Mouse (Mus musculus) stomach, embryonic 14.5 days (tissue): ENCODE measurements around the gene Trim40. TPM values are rescaled to one million over a fixed set of nuclear protein-coding genes. Genes with fewer than 3 reads are reported as not detected.
A peak's percentile ranks its signal among the peaks of the same experiment; 100 is the strongest.

Source experiments
- ATAC-seq: fragments of 200-750 bp; cut with Nextera tagmentation; 2 replicates; pipeline ENCODE4 v1.8.0; 2017; ENCODE audit warnings: low read depth, moderate TSS enrichment; ENCODE audit not compliant: insufficient number of reproducible peaks, insufficient read depth, low FRiP score
- H3K27ac ChIP-seq: fragments of 300-500 bp; sonication (generic); 2 replicates; pipeline ENCODE4 v1.5.1; 2014; ENCODE audit warnings: mild to moderate bottlenecking, low read length, moderate library complexity, mixed read lengths
- H3K27me3 ChIP-seq: fragments of 300-500 bp; sonication (generic); 2 replicates; pipeline ENCODE4 v1.6.1; 2014; ENCODE audit warnings: low read length, control low read depth, mixed read lengths; ENCODE audit not compliant: control insufficient read depth, insufficient read depth
- H3K36me3 ChIP-seq: fragments of 300-500 bp; sonication (generic); 2 replicates; pipeline ENCODE4 v1.6.1; 2014; ENCODE audit warnings: mild to moderate bottlenecking, control low read depth, low read length, moderate library complexity, mixed read lengths; ENCODE audit not compliant: control insufficient read depth, insufficient read depth
- H3K4me1 ChIP-seq: fragments of 300-500 bp; sonication (generic); 2 replicates; pipeline ENCODE4 v1.6.1; 2014; ENCODE audit warnings: low read length, control low read depth, mixed read lengths; ENCODE audit not compliant: control insufficient read depth, insufficient read depth
- H3K4me2 ChIP-seq: fragments of 300-500 bp; sonication (generic); replicated peaks from 2 replicates; pipeline ENCODE4 v1.6.1; 2014; ENCODE audit warnings: low read depth, low read length, control low read depth
- H3K4me3 ChIP-seq: fragments of 300-500 bp; sonication (generic); 2 replicates; pipeline ENCODE4 v1.5.1; 2014; ENCODE audit warnings: low read depth, low read length, control low read depth
- H3K9ac ChIP-seq: fragments of 300-500 bp; sonication (generic); replicated peaks from 2 replicates; pipeline ENCODE4 v1.6.1; 2014; ENCODE audit warnings: low read depth, mild to moderate bottlenecking, control low read depth, low read length, moderate library complexity, mixed read lengths
- H3K9me3 ChIP-seq: fragments of 300-500 bp; sonication (generic); 2 replicates; pipeline ENCODE4 v1.6.1; 2016; ENCODE audit warnings: low read depth, low read length, control low read depth; ENCODE audit not compliant: control insufficient read depth
- WGBS: fragments of 180-500 bp; shearing (Covaris S2); extraction: QIAGEN DNeasy Blood & Tissue Kit; methylation state at CpG from one replicate; pipeline ENCODE4 v1.1.7; 2014; 5-methylcytosine and 5-hydroxymethylcytosine counted together
- polyA plus RNA-seq: library from polyadenylated mRNA; unstranded; fragments of >200 nt; fragmentation: Nextera tagmentation; extraction: Ambion mirVana; gene quantifications from 2 replicates; pipeline ENCODE4 v1.2.1, GENCODE M21; 2014

Gene Trim40
- polyA plus RNA-seq, 1 experiment from 2014 or later = not detected

GRCm38 (mm10) chr17:36922715-36923114 lies 32.8 kb upstream of the Trim40 start:
- Histone ChIP-seq H3K27ac (no peak overlapping the region), H3K4me3 (no peak overlapping the region), H3K36me3 (no peaks in the 10 kb centered on the region), H3K9me3 (no peaks in the 10 kb centered on the region), H3K4me2 (no peak overlapping the region), H3K27me3 (no peaks in the 10 kb centered on the region), H3K9ac (no peak overlapping the region), H3K4me1 (no peaks in the 10 kb centered on the region)
- 79% methylated on average over 4 of the region's 4 CpGs for WGBS
- ATAC-seq = no peak

- H3K4me1 ChIP-seq = no peaks in the 10 kb centered on the region
- no peak overlapping the region for H3K9ac ChIP-seq
- no peak overlapping the region for H3K4me2 ChIP-seq
- WGBS = 46% methylated on average over 15 of the region's 15 CpGs
- H3K9me3 ChIP-seq = no peaks in the 10 kb centered on the region
- no peak overlapping the region for H3K4me3 ChIP-seq
- H3K27ac ChIP-seq = no peak overlapping the region
- H3K36me3 ChIP-seq = no peaks in the 10 kb centered on the region
- no peaks in the 10 kb centered on the region for H3K27me3 ChIP-seq
- ATAC-seq = peak; percentile 65; the same call in 1 of the 2 replicates
Measured at GRCm38 (mm10) chr17:36920239-36920638, 30.3 kb upstream of the Trim40 start.

GRCm38 (mm10) chr17:36915076-36915475 lies 25.2 kb upstream of the Trim40 start:
- no peaks in the 10 kb centered on the region for H3K9me3 ChIP-seq
- no peak overlapping the region for H3K4me2 ChIP-seq
- WGBS = 15% methylated on average over 9 of the region's 9 CpGs
- H3K27ac ChIP-seq = no peak overlapping the region
- H3K9ac ChIP-seq = no peak overlapping the region
- no peak for ATAC-seq
- no peaks in the 10 kb centered on the region for H3K36me3 ChIP-seq
- H3K27me3 ChIP-seq = no peaks in the 10 kb centered on the region
- H3K4me1 ChIP-seq = no peaks in the 10 kb centered on the region
- H3K4me3 ChIP-seq = no peak overlapping the region

- no peak for ATAC-seq
- WGBS = 21% methylated on average over 2 of the region's 2 CpGs
- Histone ChIP-seq H3K27ac (no peak overlapping the region), H3K4me3 (no peak overlapping the region), H3K4me2 (no peak overlapping the region), H3K36me3 (no peaks in the 10 kb centered on the region), H3K9me3 (no peaks in the 10 kb centered on the region), H3K4me1 (no peaks in the 10 kb centered on the region), H3K9ac (no peak overlapping the region), H3K27me3 (no peaks in the 10 kb centered on the region)
Measured at GRCm38 (mm10) chr17:36914108-36914507, 24.2 kb upstream of the Trim40 start.

- H3K4me3 ChIP-seq = no peak overlapping the region
- H3K36me3 ChIP-seq = no peaks in the 10 kb centered on the region
- no peaks in the 10 kb centered on the region for H3K27me3 ChIP-seq
- no peak overlapping the region for H3K27ac ChIP-seq
- H3K4me2 ChIP-seq = no peak overlapping the region
- no peak overlapping the region for H3K9ac ChIP-seq
- WGBS = 56% methylated on average over 2 of the region's 2 CpGs
- H3K4me1 ChIP-seq = no peaks in the 10 kb centered on the region
- ATAC-seq = no peak
- H3K9me3 ChIP-seq = no peaks in the 10 kb centered on the region
Measured at GRCm38 (mm10) chr17:36912031-36912430, 22.1 kb upstream of the Trim40 start.

- Histone ChIP-seq H3K4me1 (no peaks in the 10 kb centered on the region), H3K27ac (no peak overlapping the region), H3K27me3 (no peaks in the 10 kb centered on the region), H3K4me3 (no peak overlapping the region), H3K36me3 (no peaks in the 10 kb centered on the region), H3K9ac (no peak overlapping the region), H3K9me3 (no peaks in the 10 kb centered on the region), H3K4me2 (no peak overlapping the region)
- WGBS = 55% methylated on average over 4 of the region's 4 CpGs
- ATAC-seq = no peak
Measured at GRCm38 (mm10) chr17:36909802-36910201, 19.9 kb upstream of the Trim40 start.

GRCm38 (mm10) chr17:36908235-36908634 lies 18.3 kb upstream of the Trim40 start:
- ATAC-seq = peak; percentile 65; the same call in 1 of the 2 replicates

GRCm38 (mm10) chr17:36903651-36904050 lies 13.7 kb upstream of the Trim40 start:
- 71% methylated on average over 3 of the region's 3 CpGs for WGBS
- H3K36me3 ChIP-seq = no peaks in the 10 kb centered on the region
- H3K4me1 ChIP-seq = no peaks in the 10 kb centered on the region
- no peak overlapping the region for H3K4me2 ChIP-seq
- no peaks in the 10 kb centered on the region for H3K27me3 ChIP-seq
- no peak overlapping the region for H3K4me3 ChIP-seq
- ATAC-seq = no peak
- no peak overlapping the region for H3K27ac ChIP-seq
- no peak overlapping the region for H3K9ac ChIP-seq
- no peaks in the 10 kb centered on the region for H3K9me3 ChIP-seq

More at GRCm38 (mm10) chr17:36908235-36908634, 18.3 kb upstream of the Trim40 start:
- Histone ChIP-seq H3K27me3 (no peaks in the 10 kb centered on the region), H3K4me2 (no peak overlapping the region), H3K4me3 (no peak overlapping the region), H3K4me1 (no peaks in the 10 kb centered on the region), H3K27ac (no peak overlapping the region), H3K9me3 (no peaks in the 10 kb centered on the region), H3K9ac (no peak overlapping the region), H3K36me3 (no peaks in the 10 kb centered on the region)
- 56% methylated on average over 1 of the region's 1 CpGs for WGBS

- no peak for ATAC-seq
- no peaks in the 10 kb centered on the region for H3K9me3 ChIP-seq
- H3K9ac ChIP-seq = no peak overlapping the region
- H3K4me1 ChIP-seq = no peaks in the 10 kb centered on the region
- no peaks in the 10 kb centered on the region for H3K27me3 ChIP-seq
- no peak overlapping the region for H3K27ac ChIP-seq
- 27% methylated on average over 1 of the region's 1 CpGs for WGBS
- no peak overlapping the region for H3K4me3 ChIP-seq
- no peaks in the 10 kb centered on the region for H3K36me3 ChIP-seq
- no peak overlapping the region for H3K4me2 ChIP-seq
Measured at GRCm38 (mm10) chr17:36900691-36901090, 10.8 kb upstream of the Trim40 start.
